Mouse (Mus musculus): ENCODE measurements at regions not wholly inside any gene's neighbourhood (a gene's known extent, or its start where the extent isn't known, plus 50 kb on each side); places are given as distances from the start of the nearest gene placed in this dataset.

GRCm38 (mm10) chr16:93146812-93147211, 320.9 kb upstream of the Runx1 start:
- TF ChIP-seq CTCF (conservative IDR thresholded peaks at IDR 0.05; ENCODE audit: low read length): no peak
- no peak for TF ChIP-seq POU5F1 (IDR thresholded peaks at IDR 0.05; ENCODE audit: borderline replicate concordance, low read length)
- TF ChIP-seq NANOG (IDR thresholded peaks at IDR 0.05; ENCODE audit: borderline replicate concordance, low read length): no peak

Data from E14TG2a.4 (cell line).